Mouse (Mus musculus) neural tube, embryonic 11.5 days (tissue): ENCODE data around the gene Npas3. TPM values are rescaled to one million over a fixed set of nuclear protein-coding genes. Genes with fewer than 3 reads are reported as not detected.

Experiments used
- ATAC-seq: fragments of 200-750 bp; cut with Nextera tagmentation; 2 replicates; pipeline ENCODE4 v1.8.0; 2017; ENCODE audit warnings: moderate number of reproducible peaks, mild to moderate bottlenecking, moderate TSS enrichment, moderate library complexity; ENCODE audit not compliant: insufficient read depth, low FRiP score, low TSS enrichment
- DNase-seq: peaks from one replicate; pipeline ENCODE4 v3.0.0-alpha.2; 2015; ENCODE audit warnings: low spot score
- H3K27ac ChIP-seq: fragments of 300-500 bp; sonication (generic); 2 replicates; pipeline ENCODE4 v1.5.1; 2014; ENCODE audit warnings: low read depth, mild to moderate bottlenecking, low read length
- H3K27me3 ChIP-seq: fragments of 300-500 bp; sonication (generic); 2 replicates; pipeline ENCODE4 v1.6.1; 2014; ENCODE audit warnings: mild to moderate bottlenecking, low read length, mixed read lengths; ENCODE audit not compliant: control insufficient read depth, insufficient read depth
- H3K36me3 ChIP-seq: fragments of 300-500 bp; sonication (generic); 2 replicates; pipeline ENCODE4 v1.6.1; 2014; ENCODE audit warnings: mild to moderate bottlenecking, low read length, moderate library complexity, mixed read lengths; ENCODE audit not compliant: control insufficient read depth, insufficient read depth
- H3K4me1 ChIP-seq: fragments of 300-500 bp; sonication (generic); 2 replicates; pipeline ENCODE4 v1.6.1; 2014; ENCODE audit warnings: low read length, mixed read lengths; ENCODE audit not compliant: control insufficient read depth, insufficient read depth
- H3K4me2 ChIP-seq: fragments of 300-500 bp; sonication (generic); 2 replicates; pipeline ENCODE4 v1.6.1; 2014; ENCODE audit warnings: low read depth, mild to moderate bottlenecking, moderate library complexity
- H3K4me3 ChIP-seq: fragments of 300-500 bp; sonication (generic); 2 replicates; pipeline ENCODE4 v1.5.1; 2014; ENCODE audit warnings: low read depth, low read length
- H3K9ac ChIP-seq: fragments of 300-500 bp; sonication (generic); 2 replicates; pipeline ENCODE4 v1.6.1; 2014; ENCODE audit warnings: mild to moderate bottlenecking, low read length
- H3K9me3 ChIP-seq: fragments of 300-500 bp; sonication (generic); 2 replicates; pipeline ENCODE4 v1.6.1; 2016; ENCODE audit warnings: low read length; ENCODE audit not compliant: control insufficient read depth
- WGBS: fragments of 180-500 bp; shearing (Covaris S2); extraction: QIAGEN DNeasy Blood & Tissue Kit; methylation state at CpG from one replicate; pipeline ENCODE4 v1.1.7; 2014; 5-methylcytosine and 5-hydroxymethylcytosine counted together
- polyA plus RNA-seq: library from polyadenylated mRNA; unstranded; fragments of >200 nt; fragmentation: Nextera tagmentation; extraction: Ambion mirVana; gene quantifications from 2 replicates; pipeline ENCODE4 v1.2.1, GENCODE M21; 2014

The Npas3 gene
- polyA plus RNA-seq, 1 experiment from 2014 or later, result 18.0 TPM

DNA sequence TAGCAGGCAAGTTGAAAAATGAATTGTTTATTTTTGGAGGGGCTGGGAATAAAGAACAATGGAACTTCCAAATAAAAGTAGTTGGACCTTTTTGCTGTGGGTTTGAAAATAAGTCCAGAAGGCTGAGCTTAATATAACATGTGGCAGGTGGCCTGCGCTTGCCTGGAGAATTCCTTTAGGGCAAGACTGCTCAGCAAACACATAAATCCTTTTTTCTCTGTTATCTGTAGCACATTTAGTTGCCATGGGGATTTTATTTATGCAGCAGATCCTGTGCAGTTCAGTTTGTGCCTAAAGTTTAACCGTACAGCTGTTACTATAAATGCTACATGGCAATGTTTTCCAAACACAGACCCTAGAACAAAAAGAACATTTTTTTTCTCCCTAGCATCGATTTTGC is 159.3 kb downstream of the Npas3 start:
- H3K9me3 ChIP-seq, result no peaks in the 10 kb centered on the region
- DNase-seq (peak; percentile 37), ATAC-seq (no peak)
- no peaks in the 10 kb centered on the region for H3K27me3 ChIP-seq
- H3K4me3 ChIP-seq, result no peak overlapping the region
- no peak overlapping the region for H3K27ac ChIP-seq
- no peak overlapping the region for H3K4me2 ChIP-seq
- 27% methylated on average over 3 of the region's 3 CpGs for WGBS
- no peak overlapping the region for H3K9ac ChIP-seq
- no peaks in the 10 kb centered on the region for H3K36me3 ChIP-seq
- peaks cover 14% of the 10 kb centered on the region for H3K4me1 ChIP-seq

DNA sequence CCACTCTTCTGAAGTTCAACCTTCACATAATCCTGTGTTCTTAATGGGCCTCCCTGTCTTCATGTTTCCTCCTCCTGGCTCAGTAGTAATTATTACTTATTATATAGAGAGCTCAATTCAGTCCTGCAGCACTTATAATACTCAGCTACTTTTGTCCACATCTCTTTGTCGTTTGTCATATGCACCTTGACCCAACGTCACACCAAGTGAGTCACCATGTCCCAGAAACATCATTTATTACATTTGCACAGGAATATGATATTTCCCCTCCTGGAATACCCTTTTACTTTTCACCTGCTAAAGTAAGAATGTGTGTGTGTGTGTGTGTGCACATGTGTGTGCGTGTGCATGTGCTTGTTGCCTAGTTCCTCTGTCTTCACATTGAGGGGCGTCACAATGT is 161.2 kb downstream of the Npas3 start:
- H3K9me3 ChIP-seq, result no peaks in the 10 kb centered on the region
- 95% methylated on average over 4 of the region's 4 CpGs for WGBS
- no peak overlapping the region for H3K9ac ChIP-seq
- H3K4me3 ChIP-seq, result no peak overlapping the region
- peaks cover 14% of the 10 kb centered on the region for H3K4me1 ChIP-seq
- H3K27ac ChIP-seq, result no peak overlapping the region
- ATAC-seq (no peak), DNase-seq (no peak)
- H3K36me3 ChIP-seq, result no peaks in the 10 kb centered on the region
- no peaks in the 10 kb centered on the region for H3K27me3 ChIP-seq
- H3K4me2 ChIP-seq, result no peak overlapping the region

DNA sequence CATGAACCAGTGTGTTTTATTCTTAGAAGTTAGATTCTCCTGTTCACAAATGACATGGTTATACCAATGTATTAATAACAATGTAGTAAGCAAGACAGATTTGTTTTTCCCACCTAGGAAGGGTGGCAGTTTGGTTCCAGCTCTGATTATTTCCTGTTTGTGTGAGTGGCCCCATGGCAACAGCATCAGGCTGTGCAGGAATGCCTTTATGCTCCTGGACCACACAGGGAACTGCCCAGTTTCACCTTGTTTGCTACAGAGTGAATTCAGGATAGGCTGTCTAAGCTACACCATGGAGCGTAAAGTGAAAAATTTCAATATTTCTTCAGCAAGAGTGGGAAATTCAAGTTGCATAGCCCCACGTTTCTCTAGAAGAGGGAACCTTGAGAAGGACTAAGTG is 162.2 kb downstream of the Npas3 start:
- H3K4me3 ChIP-seq, result no peak overlapping the region
- H3K27ac ChIP-seq, result no peak overlapping the region
- no peak for DNase-seq
- H3K9me3 ChIP-seq, result no peaks in the 10 kb centered on the region
- H3K27me3 ChIP-seq, result no peaks in the 10 kb centered on the region
- H3K9ac ChIP-seq, result no peak overlapping the region
- no peaks in the 10 kb centered on the region for H3K36me3 ChIP-seq
- peaks cover 8% of the 10 kb centered on the region for H3K4me1 ChIP-seq
- WGBS, result 81% methylated on average over 2 of the region's 2 CpGs
- ATAC-seq, result no peak
- H3K4me2 ChIP-seq, result no peak overlapping the region

GRCm38 (mm10) chr12:53416096-53416495 is 167.6 kb downstream of the Npas3 start:
- Histone ChIP-seq H3K4me2 (no peak overlapping the region), H3K27me3 (no peaks in the 10 kb centered on the region), H3K9ac (no peak overlapping the region), H3K36me3 (no peaks in the 10 kb centered on the region), H3K4me3 (no peak overlapping the region), H3K9me3 (no peaks in the 10 kb centered on the region), H3K4me1 (no peaks in the 10 kb centered on the region), H3K27ac (no peak overlapping the region)
- DNase-seq (no peak), ATAC-seq (no peak)
- WGBS, result 76% methylated on average over 4 of the region's 4 CpGs

GRCm38 (mm10) chr12:53421701-53422100 is 173.2 kb downstream of the Npas3 start:
- Histone ChIP-seq H3K36me3 (no peaks in the 10 kb centered on the region), H3K9ac (no peak overlapping the region), H3K4me1 (peaks cover 7% of the 10 kb centered on the region; the same call in 1 of the 2 replicates), H3K9me3 (no peaks in the 10 kb centered on the region), H3K27ac (no peak overlapping the region), H3K4me3 (no peak overlapping the region), H3K27me3 (no peaks in the 10 kb centered on the region), H3K4me2 (no peak overlapping the region)
- ATAC-seq (no peak), DNase-seq (no peak)
- 86% methylated on average over 4 of the region's 4 CpGs for WGBS

DNA sequence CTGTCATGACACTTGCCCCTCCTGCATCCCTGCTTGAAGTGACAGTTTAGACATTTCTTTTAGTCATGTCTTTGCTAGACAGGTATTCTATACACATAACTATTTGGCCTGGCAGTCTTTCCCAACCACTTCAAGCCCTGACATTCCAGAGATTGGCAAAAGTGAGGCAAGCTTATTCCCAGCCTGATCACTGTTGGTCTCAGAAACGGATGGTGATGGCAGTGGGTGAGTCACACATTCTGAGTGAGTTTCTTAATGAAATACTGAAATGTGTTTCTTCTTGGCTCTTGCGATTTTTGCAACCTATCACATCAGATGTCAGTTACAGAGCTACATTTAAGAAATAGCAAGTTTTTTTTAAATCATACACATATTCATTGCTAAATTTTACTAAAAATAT is 175.2 kb downstream of the Npas3 start:
- no peak overlapping the region for H3K9ac ChIP-seq
- ATAC-seq (no peak), DNase-seq (no peak)
- H3K27me3 ChIP-seq, result no peaks in the 10 kb centered on the region
- 85% methylated on average over 2 of the region's 2 CpGs for WGBS
- peaks cover 12% of the 10 kb centered on the region; the same call in 1 of the 2 replicates for H3K4me1 ChIP-seq
- no peak overlapping the region for H3K27ac ChIP-seq
- H3K36me3 ChIP-seq, result no peaks in the 10 kb centered on the region
- H3K9me3 ChIP-seq, result no peaks in the 10 kb centered on the region
- H3K4me3 ChIP-seq, result no peak overlapping the region
- H3K4me2 ChIP-seq, result no peak overlapping the region

DNA sequence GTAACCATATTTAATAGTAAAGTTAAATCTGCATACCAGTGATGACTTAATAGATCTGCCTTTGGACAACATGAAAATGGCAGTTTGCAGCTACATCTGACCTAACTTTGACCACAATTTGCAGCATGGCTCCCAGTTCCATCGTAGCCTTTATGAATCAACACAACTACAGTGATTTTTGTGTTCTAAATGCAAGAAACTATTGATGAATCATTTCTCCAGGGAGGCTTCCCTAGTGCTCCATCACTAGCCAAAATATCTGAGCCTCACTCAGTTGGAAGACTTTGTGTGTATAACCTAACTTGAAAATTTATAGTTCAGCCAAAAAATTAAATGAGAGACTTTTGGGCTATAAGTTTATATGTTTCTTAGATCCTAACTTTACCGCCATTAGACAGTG is 177.5 kb downstream of the Npas3 start:
- ATAC-seq (no peak), DNase-seq (no peak)
- peaks cover 12% of the 10 kb centered on the region; the same call in 1 of the 2 replicates for H3K4me1 ChIP-seq
- no peak overlapping the region for H3K27ac ChIP-seq
- 95% methylated on average over 2 of the region's 2 CpGs for WGBS
- H3K4me3 ChIP-seq, result no peak overlapping the region
- H3K9ac ChIP-seq, result no peak overlapping the region
- no peaks in the 10 kb centered on the region for H3K27me3 ChIP-seq
- H3K36me3 ChIP-seq, result no peaks in the 10 kb centered on the region
- no peaks in the 10 kb centered on the region for H3K9me3 ChIP-seq
- H3K4me2 ChIP-seq, result no peak overlapping the region

GRCm38 (mm10) chr12:53427153-53427552 is 178.7 kb downstream of the Npas3 start:
- 69% methylated on average over 10 of the region's 10 CpGs for WGBS
- no peaks in the 10 kb centered on the region for H3K36me3 ChIP-seq
- no peaks in the 10 kb centered on the region for H3K9me3 ChIP-seq
- H3K4me1 ChIP-seq, result peaks cover 12% of the 10 kb centered on the region; the same call in 1 of the 2 replicates
- H3K9ac ChIP-seq, result no peak overlapping the region
- DNase-seq, result no peak
- no peak overlapping the region for H3K4me3 ChIP-seq
- H3K27me3 ChIP-seq, result no peaks in the 10 kb centered on the region
- H3K27ac ChIP-seq, result no peak overlapping the region
- ATAC-seq, result no peak
- H3K4me2 ChIP-seq, result no peak overlapping the region

DNA sequence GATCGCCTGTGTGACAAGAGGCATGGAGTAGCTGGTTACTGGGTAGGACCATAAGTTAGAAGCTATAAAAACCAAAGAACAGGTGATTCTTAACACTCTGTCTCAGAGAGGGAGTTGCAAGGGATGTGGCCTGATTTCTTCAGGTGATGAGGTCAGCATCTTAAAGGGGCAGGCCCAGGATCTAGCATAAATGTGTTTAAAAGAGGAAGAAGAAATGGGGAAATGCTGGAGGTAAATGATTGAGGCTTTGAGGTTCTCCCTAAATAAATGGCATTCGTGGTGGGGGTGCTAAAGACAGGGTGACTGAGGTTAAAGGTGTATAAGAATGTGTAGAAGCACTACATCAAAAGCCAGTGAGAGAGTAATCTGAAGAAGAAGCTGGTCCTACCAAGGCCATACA is 193.6 kb downstream of the Npas3 start:
- Histone ChIP-seq H3K4me3 (no peak overlapping the region), H3K27ac (no peak overlapping the region), H3K27me3 (no peaks in the 10 kb centered on the region), H3K9ac (no peak overlapping the region), H3K4me2 (no peak overlapping the region), H3K4me1 (no peaks in the 10 kb centered on the region; the same call in 1 of the 2 replicates), H3K9me3 (no peaks in the 10 kb centered on the region), H3K36me3 (no peaks in the 10 kb centered on the region)
- DNase-seq (no peak), ATAC-seq (no peak)
- 76% methylated on average over 2 of the region's 2 CpGs for WGBS
